Mouse (Mus musculus): Measurements from ENCODE around the gene Trim45. TPM values are rescaled to one million over a fixed set of nuclear protein-coding genes. Genes with fewer than 3 reads are reported as not detected.

Trim45 gene
- total RNA-seq, 2 experiments from 2014 or later = 4.9 to 6.8 TPM

DNA sequence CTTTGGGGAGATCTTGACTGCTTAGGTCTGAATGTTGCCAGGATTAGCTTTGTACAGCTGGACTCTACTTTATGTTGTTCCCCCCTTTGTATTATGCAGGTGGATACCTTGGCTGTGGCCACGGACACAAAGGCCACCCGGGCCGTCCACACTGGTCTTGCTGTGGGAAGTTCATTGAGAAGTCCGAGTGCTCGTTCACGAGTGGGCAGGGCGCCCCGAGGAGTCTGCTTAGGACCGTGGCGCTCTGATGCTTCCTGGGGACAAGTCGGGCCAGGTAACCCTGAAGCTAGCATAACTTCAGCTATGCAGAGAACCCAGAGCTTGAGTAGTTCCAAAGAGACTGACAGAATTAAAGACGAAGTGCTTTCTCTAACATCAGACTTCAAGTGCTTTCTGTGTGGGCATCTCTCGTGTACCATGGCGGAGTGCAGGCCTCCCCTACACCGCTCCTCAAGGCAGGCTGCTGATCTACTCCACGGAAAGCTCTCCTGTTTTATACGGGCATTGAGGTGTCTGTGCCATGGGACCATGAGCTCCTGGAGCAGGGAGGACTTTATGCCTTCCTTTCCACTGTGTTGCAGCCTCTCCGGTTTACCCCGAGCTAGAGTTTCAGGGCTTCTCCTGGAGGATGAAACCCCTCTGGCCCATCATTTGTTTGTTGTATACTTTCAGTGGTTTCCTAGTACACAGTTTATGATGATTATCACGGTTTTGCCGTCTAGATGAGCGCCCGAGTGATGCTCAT is 9.5 kb downstream of the Trim45 start:
- no peak for DNase-seq (ENCODE audit: low spot score)

DNA sequence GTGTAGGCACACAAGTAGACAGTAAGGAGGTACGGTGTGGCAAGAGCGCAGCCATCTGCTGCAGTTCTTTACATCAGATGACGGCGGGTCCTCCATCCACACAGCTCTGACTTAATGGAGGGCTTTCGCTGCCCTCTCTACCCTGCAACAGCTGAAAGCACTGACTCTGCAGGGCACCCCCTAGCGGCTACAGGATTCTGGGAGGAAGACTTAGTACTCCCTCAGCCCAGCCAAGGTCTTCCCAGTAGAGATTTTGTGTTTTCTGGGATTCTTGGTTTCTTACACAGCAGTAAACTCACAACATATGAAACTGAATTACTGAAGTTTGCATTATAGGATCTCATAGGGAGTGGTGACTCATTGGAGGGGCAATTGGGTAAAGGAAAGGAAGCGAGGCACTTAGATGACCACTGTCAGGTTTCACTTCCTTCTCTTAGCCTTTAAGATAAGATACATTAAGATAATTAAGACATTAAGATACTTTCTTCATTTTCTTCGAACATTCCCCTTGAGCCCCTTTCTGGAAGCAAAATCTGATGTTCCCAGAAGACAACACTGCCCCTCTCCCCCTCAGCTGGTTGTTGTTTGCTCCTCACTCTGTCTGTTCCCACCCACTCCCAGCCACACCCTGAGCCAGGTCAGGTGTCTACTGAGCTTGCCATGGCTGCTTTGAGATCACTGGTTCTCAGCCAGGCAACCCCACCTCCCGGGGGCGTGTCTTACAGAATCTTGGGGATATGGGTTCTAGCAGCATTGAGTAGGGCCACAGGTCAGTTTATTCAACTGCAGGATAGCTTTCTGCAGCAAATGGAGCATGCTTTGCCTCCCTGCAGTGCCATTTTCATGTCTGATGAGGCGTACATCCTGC is 10.3 kb downstream of the Trim45 start:
- DNase-seq (ENCODE audit: low spot score) = no peak

DNA sequence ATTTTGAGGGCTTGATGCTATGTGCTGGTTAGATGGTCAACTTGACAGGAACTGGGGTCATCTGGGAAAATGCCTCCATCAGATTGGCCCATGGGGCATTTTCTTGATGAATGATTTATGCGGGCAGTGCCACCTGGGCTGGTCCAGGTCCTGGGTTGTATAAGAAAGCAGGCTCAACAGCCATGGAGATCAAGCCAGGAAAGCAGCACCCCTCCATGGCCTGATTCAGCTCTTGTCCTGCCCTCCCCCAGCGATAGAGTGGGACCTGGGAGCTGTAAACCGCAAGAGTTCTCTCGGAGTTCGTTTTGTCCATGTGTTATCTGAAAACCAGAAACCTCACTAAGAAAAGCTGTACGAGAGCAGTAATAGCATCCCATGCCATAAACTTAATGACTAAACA is 13.5 kb downstream of the Trim45 start:
- DNase-seq (ENCODE audit: low spot score) = no peak

DNA sequence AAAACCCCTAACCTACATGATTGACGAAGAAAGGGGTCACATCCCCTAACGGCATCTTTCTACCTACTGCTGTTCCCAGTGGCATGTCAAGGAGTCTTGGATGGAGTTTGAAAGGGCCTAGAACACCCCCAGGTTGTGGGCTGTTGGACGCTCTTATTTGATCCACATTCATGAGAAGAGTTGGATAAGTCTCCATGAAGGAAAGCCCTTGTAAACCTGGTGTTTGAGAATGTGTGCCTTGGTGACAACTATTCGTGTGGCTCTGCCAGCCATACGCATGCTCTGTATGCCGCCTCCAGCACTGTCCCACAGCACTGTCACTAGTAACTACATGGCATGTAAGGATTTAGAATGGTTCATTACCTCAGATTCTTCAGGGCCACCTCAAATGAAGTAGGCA is 14.2 kb downstream of the Trim45 start:
- DNase-seq (ENCODE audit: low spot score) = no peak

DNA sequence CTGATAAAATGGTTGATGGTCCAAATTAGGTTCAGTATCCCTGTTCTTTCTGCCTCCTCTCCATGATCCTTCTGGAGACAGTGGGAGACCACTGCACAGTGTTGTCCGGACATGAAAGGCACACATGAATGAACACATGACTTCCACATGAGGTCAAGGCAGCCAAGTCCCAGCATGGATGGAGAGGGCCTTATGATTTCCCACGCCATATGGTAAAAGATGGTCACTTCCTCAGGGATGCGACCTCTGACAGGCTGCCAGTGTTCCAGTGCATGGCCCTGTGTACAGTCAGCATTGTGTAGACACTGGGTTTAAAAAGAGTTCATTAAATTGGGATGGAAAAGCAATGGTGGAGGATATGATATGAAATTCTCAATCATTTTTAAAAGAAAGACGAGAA is 16.2 kb downstream of the Trim45 start:
- no peak for DNase-seq (ENCODE audit: low spot score)

DNA sequence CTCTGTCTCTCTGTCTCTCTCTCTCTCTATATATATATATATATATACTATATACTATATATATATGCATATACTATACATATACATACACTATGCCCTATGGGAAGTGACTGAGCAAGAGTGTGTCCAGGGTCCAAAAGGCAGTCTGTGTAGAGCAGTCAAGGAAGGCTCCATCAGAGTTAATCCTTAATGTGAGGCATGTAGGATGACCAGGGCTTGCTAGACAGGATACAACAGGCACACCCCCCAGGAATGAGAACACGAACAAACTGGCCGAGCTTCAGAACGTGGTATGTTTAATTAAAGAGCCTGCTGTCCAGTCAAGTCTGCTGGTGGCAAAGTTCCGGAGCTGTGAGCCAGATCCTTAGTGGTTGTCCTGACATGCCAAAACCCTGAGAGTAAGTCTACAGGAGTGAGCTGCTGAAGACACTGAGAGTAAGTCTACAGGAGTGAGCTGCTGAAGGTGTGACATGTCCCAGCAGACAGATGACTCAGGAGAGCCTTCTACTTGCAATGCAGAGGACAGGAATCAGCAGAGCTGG is 18.6 kb downstream of the Trim45 start:
- DNase-seq (ENCODE audit: low spot score) = no peak

DNA sequence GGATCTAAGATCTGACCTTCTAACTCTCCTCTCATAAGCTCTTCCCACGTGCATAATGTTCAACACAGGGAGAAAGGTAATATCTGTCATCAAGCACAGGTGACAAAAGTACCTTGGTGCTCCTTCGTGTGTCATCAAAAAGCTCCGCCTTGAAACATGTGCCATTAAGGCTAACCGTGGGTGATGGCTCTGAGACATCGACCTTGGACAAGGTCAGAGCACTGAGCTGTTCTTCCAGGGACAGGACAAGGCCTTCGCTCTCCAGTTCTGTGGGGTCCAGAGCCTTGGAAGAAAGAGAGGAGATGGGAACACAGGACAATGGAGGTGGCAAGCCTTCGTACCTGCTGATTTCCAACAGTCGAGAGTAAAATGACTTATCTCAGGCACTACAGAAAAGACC is 25.3 kb downstream of the Trim45 start:
- DNase-seq (ENCODE audit: low spot score) = no peak

DNA sequence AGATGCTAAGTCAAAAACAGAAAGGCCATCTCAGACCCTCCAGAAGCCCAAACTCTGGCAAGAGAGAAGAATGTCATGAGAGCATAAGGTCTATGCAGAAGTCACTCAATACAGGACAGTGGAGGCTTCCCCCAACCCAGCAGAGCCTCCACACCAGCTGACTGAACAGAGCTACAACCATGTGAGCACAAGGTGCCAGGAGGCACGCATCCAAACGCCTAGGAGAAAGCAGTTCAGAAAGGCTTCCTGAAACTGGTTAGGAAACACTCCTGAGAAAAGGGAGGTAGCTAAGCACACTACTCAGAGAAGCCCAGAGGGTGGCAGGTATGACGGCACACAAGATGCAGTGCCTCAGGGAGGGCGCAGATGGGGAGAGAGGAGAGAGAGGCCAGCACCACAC is 29.5 kb downstream of the Trim45 start:
- no peak for DNase-seq (ENCODE audit: low spot score)

DNA sequence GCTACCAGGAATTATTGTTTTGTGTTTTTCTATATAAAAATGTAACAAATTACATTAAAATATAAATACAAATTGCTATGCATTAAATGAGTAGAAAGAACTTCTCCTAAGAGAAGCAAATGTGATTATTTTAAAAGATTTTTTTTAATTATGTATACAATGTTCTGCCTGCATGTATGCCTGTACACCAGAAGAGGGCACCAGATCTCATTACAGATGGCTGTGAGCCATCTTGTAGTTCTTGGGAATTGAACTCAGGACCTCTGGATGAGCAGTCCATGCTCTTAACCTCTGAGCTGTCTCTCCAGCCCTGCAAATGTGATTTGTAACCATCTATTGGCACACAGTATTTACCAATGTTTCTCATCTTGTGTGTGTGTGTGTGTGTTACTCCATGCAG is 32.6 kb downstream of the Trim45 start:
- no peak for DNase-seq (ENCODE audit: low spot score)

DNA sequence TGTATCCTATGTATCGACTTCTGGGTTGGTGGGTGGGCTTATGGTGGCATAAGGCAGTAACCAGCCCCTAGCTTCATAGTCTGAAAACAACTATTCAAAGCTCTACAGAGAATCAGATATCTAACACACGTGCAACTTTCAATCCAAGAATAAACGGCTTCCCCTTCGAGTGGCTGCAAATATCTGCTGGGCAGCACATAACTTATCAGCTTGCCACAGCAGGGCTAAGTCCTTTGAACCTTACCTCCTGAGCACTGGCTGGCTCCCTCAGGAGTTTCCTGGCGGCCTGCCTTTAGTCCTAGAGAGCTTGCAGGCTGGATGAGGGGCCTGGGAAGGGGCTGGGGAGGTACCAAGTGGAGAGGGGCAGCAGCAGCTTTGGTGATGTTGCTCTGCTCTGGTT is 39.0 kb downstream of the Trim45 start:
- no peak for DNase-seq (ENCODE audit: low spot score)

DNA sequence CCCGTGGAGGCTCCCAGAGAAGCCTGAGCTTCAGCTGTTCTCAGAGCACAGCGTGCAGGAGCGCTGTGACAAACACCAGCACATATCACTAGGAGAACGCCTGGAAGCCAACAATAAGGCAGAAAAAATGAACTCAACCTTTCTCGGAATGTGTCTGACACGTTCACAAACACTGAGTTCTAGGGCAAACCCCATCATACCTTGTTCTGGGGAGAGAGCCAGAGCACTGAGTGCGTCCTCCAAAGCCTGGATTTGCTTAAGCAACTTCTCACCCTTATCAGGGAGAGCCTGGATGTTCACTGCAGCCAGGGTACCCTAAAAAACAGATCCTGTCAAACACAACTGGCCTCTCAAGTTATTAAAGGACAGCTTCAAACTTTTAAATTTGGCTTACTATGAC is 39.5 kb downstream of the Trim45 start:
- DNase-seq (ENCODE audit: low spot score) = no peak

DNA sequence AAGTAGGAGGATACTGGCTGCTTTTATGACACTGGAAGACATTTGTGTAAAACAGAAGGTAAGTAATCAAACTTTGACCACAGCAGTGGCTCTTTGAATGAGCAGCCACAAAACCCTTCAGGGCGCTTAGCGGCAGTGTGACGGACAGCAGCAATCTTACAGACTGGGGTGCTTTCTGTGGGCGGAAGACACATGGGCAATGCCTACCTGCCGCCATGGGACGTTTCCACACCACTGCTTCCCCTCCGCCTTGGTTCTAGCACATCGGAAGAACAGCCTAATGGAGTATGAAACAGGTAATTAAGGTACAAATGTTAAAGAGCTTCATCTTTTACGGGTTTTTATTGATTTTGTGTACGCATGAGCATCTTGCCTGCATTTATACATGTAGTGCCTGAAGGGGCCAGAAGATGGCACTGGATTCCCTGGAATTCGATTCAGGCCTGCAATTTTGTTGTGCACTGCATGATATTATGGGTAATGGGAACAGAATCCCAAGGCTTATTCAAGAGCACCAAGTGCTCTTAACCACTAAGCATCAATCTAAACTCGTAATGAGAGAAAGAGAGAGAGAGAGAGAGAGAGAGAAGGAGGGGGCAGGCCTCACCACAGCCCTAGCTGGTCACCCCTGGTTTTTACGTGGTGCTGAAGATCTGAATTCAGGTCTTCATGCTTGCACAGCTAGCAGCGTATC is 42.0 kb downstream of the Trim45 start:
- peak; percentile 23 for DNase-seq (ENCODE audit: low spot score)

DNA sequence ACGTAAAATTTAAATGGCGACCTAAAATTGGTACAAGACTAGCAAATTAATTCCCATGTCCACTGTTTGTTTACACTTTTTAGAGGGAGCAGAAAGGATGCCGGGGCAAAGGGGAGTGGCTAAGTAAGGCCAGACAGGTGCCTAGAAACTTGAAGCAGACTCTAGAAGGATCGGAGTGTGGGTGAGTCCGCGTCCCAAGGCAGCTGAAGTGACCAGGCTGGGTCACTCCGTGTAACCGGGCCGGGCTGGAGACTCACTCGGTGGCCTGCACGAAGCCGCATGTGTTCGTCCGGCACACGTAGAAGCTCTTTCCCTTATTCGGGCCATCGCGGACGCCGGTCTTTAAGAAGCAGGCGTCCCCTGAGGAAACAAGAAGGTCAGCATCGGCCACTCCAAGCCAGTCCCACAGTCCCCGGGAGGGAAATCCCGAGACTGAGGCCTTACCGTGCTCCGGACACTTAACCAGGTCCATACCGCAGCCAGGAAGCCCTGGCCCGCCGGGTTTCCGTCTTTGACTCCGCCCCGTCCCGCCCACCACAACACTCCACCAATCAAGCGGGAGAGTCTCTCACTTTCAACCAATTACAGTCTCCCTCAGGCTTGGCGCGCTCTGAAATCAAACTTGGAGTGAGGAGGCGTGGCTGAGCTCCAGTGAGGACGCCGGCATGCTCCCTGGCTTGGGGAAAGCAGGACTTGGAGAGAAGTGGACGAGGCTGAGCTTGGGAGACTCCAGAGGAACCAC is 47.3 kb downstream of the Trim45 start, which contains the start of gene Ttf2:
Gene Ttf2, minus strand, starts transcription at position 488 of the 742 bp plus-strand sequence.
- DNase-seq (ENCODE audit: low spot score) = peak; percentile 96

DNA sequence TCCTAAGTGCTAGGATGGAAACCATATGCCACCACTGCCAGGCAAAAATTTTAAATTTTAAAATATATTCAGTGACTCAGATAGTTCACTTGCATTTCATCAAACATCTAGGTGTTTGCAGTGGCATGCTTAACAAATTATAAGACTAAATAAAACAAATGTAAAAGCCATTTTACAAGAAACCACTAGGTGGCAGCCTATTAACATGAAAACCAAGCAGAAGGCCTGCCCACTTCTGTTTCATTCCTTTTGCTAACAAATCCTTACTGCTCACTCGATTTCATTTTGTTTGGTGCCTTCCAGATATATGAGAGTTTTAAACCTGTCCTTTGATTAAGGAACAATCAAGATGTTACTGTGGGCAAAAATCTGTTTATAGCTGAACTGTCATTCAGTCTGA is 51.9 kb downstream of the Trim45 start:
- peak; percentile 55 for DNase-seq (ENCODE audit: low spot score)

DNA sequence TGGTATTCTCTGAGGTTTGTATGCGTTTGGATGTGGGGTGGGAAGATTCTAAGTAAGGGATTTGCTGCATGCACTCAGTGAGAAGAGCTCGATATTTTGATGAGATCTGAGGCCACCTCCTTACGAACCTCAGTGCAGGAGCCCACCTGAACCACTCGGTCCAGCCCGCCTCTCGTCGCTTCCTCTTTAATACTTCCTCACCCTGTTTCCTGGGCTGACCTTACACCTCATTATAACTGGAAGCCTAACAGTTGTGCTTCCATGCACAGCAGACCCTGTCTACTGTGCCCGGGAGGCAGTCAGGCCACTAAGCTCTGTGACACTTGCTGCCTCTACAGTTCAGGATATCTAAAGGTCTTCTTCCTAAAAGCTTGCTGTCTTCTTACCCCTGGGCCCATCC is 57.3 kb downstream of the Trim45 start:
- no peak for DNase-seq (ENCODE audit: low spot score)

Other genes starting within 250 kb of the Trim45 start
- gene Man1a2, start 236.7 kb upstream of the Trim45 start, total RNA-seq (2021) = 10 to 100 TPM; 19.6 to 26.9 TPM
- gene Vtcn1, start 96.7 kb upstream of the Trim45 start, total RNA-seq (2021) = under 1 TPM in 1 of 2 experiments, not detected in 1; 0.25 TPM
- 1 to 10 TPM; 2.8 to 3.2 TPM for gene Ttf2, start 47.5 kb downstream of the Trim45 start, total RNA-seq (2021)
- gene Cd101, start 107.4 kb downstream of the Trim45 start, total RNA-seq (2021) = under 1 TPM in 1 of 2 experiments, not detected in 1; 0.07 TPM
- gene Ptgfrn, start 188.1 kb downstream of the Trim45 start, total RNA-seq (2021) = 1 to 10 TPM; 6.7 to 8.5 TPM